Mouse (Mus musculus): Measurements from ENCODE around the gene Hsd17b3.

Hsd17b3 gene

DNA sequence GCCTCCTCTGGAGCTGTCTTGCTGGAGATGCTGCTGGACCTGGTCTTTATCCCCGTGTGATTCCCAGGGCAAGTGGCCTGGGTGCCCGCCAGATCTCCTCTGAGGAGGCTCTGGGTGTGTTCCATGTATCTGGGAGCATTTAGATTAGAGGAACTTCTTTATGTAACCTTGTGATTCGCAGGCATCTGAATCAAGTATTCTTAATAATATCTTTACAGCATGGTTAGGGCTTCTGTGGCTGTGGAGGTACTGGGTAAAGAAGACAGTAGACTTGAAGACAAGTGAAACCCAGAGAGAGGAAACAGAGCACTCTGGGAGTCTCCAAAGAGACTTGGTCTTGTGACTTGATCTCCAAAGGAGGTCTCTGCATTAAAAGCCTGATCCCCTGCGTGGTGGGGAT lies at the start of gene Hsd17b3:
Gene Hsd17b3, minus strand, starts transcription at position 101 of the 400 bp plus-strand sequence.
- DNase-seq (ENCODE audit: low spot score), result no peak

DNA sequence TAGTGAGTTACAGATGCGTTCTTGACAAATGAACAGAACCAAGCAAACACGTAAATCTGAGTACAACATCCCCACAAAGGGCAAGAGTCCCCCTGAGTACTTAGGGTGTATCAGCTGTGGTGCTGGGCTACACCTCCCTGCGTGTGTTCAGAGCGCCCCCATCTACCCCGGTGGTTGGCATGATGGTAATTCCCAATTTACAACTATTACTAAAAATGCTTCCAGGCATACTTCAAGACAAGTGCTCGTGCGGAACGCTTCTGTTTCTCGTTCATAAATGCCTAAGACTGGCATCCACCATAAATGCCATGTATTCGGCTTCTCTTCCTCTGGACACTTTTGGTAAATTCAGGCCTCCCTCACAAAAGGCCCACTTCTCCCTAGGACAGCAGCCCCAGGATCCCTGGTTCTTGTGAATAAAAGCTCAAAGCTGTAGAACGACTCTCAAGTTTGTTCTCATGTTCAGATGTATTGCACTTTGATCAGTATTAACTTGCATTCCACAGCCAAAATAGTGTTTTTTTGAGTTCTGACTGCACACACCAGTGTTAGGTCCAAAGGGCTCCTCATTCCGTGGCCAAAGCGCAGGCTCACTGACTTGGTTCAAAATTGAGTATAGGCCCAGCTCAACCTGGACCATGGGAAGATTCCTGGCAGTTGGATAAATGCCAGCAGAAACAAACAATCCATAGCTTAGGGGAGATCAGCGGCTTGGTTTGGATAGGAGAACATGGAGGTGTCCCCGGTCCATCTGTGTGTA lies 40.8 kb upstream of the Hsd17b3 start:
- DNase-seq (ENCODE audit: low spot score), result peak; percentile 59

- peak; percentile 80 for DNase-seq (ENCODE audit: low spot score)
These were observed 40.0 kb upstream of the Hsd17b3 start, which contains the start of gene Slc35d2 for GRCm38 (mm10) chr13:64128858-64129615. Gene Slc35d2 (minus strand): TSS chr13:64129368.

DNA sequence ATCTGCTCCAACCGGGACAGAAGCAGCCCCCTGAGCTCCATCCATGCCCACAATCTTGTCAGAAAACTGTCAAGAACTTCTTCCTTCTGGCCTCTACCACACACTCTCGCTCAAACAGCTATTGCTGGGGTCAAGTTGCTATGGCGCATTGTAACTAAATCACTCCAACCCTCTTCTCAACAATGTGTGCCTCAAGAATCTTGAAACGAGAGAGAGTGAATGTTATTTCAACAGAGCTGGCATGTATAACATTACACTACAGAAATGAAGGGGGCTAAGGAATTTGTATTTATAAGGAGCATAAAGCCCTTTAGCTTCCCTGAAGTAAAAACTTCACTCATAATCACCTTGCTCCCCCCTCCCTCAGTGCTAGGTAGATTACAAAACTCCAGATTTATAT lies 37.3 kb upstream of the Hsd17b3 start:
- DNase-seq (ENCODE audit: low spot score), result no peak

GRCm38 (mm10) chr13:64124886-64125285 lies 35.9 kb upstream of the Hsd17b3 start:
- DNase-seq (ENCODE audit: low spot score), result no peak

DNA sequence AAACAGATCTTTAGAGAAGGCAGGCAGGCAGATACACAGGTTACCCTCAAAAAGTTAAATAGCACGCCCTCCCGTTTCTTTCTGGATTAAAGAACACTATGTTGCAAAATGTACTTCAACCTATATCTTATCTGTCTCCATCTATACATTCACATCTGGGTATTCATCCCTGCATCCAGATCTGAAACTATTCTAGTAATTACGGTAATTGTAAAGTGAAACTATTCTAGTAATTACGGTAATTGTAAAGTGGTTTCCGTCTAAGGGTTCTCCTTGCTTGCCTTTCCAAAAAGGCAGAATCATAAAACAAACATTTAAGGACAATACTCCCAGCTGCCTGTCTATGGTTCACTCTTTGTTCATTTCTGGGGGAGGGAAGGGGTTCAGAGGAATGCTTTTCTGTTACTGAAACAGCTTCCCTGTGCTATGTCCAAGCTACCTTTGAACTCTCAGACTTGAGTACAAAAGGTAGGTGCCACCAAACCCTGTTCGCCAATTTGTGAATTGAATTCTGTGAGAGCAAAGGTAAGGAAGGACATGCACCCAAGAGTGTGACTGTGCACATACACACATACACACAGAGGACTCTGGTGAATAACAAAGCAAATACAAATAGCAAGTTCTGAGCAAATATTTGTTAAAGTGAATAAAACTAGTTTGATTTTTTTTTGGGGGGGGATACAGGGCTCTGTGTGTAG lies 34.6 kb upstream of the Hsd17b3 start:
- no peak for DNase-seq (ENCODE audit: low spot score)

DNA sequence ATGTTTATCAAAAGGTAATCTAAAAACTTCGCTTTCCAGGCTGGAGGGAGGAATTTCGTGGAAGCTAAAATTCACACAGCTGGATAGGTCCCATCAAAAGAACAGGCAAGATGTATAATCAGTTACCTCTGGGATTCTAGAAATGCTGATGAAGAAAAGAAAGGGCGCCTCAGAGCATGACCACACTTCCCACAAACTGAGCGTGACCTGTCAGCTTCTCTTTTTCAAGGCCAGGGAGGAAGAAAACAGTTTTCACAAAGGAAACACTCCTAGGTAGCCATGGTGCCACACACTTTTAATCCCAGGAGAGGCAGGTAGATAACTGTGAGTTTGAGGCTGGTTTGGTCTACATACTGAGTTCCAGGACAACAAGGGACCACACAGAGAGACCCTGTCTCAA lies 31.7 kb upstream of the Hsd17b3 start:
- no peak for DNase-seq (ENCODE audit: low spot score)

- no peak for DNase-seq (ENCODE audit: low spot score)
These were observed 28.4 kb upstream of the Hsd17b3 start for GRCm38 (mm10) chr13:64117442-64117841.

- DNase-seq (ENCODE audit: low spot score), result no peak
These were observed 21.4 kb upstream of the Hsd17b3 start for GRCm38 (mm10) chr13:64110421-64110820.

DNA sequence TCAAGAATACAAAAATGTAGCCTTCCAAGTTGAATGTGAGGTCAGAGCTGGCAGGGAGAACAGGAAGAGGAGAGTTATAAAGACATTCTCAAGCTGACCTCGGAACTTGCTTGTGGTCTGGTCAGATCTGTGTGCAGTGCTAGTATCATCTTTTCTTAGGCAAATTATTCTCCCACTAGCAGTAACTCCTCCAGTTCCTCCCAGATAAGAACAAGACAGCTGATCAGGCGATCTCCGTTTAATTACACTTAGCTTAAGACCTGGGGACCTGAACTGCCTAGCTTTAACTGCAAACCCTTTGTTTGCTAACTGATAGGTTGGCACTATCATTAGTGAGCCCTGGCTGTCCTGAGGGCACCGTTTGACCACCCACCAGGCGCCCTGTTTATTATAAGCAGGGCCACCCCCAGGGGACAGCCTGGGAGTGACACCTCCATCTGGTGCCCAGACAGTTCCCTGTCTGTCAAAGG lies 19.4 kb upstream of the Hsd17b3 start:
- DNase-seq (ENCODE audit: low spot score), result no peak

- no peak for DNase-seq (ENCODE audit: low spot score)
These were observed 18.5 kb upstream of the Hsd17b3 start for GRCm38 (mm10) chr13:64107535-64107934.

- DNase-seq (ENCODE audit: low spot score), result no peak
These were observed 18.1 kb upstream of the Hsd17b3 start for GRCm38 (mm10) chr13:64107105-64107504.

GRCm38 (mm10) chr13:64105690-64106089 lies 16.7 kb upstream of the Hsd17b3 start:
- no peak for DNase-seq (ENCODE audit: low spot score)

GRCm38 (mm10) chr13:64100186-64100585 lies 11.2 kb upstream of the Hsd17b3 start:
- no peak for DNase-seq (ENCODE audit: low spot score)

GRCm38 (mm10) chr13:64098992-64099391 lies 10.0 kb upstream of the Hsd17b3 start:
- DNase-seq (ENCODE audit: low spot score), result no peak

- DNase-seq (ENCODE audit: low spot score), result peak; percentile 69
These were observed 4.3 kb upstream of the Hsd17b3 start for GRCm38 (mm10) chr13:64093341-64093740.

GRCm38 (mm10) chr13:64092752-64093151 lies 3.7 kb upstream of the Hsd17b3 start:
- no peak for DNase-seq (ENCODE audit: low spot score)

- no peak for DNase-seq (ENCODE audit: low spot score)
These were observed 3.1 kb upstream of the Hsd17b3 start for GRCm38 (mm10) chr13:64092141-64092540.

- no peak for DNase-seq (ENCODE audit: low spot score)
These were observed 2.0 kb upstream of the Hsd17b3 start for GRCm38 (mm10) chr13:64091006-64091405.

DNA sequence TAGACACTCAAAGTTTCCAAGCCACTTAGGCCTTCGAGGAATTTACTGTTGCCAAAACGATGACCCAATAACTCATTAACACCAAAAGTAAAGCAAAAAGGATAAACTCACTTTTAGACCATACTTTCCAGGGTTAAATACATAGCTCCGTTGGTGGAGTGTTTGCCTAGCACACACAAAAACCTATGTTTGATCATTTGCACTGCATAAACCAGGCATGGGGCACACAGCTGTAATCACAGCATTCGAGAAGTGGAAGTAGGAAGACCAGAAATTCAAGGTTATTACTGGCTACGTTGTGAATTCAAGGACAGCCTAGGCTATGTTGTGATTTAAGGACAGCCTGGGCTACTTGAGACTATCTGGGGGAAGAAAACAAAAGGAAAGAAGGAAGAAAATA lies 1.2 kb upstream of the Hsd17b3 start:
- no peak for DNase-seq (ENCODE audit: low spot score)

DNA sequence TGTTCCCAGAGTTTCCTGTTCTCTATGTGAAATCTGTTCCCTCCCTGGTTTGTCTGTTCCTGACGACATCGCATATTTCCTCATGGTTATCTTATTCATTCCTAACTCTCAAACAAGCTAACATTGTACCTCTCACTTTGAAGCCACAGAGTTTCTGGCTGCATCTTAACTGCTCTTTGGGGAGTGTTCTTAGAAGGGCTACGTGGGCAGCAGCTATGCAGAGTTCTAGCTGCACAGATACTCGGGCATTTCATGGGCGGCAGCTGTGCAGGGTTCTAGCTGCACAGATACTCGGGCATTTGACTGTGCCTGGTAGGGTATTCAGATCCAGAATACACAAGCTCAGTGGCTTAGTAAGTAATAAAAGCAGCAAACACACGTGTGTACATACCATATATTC lies 973 bp downstream of the Hsd17b3 start:
- DNase-seq (ENCODE audit: low spot score), result no peak

GRCm38 (mm10) chr13:64086036-64086435 lies 3.0 kb downstream of the Hsd17b3 start:
- DNase-seq (ENCODE audit: low spot score), result no peak

DNA sequence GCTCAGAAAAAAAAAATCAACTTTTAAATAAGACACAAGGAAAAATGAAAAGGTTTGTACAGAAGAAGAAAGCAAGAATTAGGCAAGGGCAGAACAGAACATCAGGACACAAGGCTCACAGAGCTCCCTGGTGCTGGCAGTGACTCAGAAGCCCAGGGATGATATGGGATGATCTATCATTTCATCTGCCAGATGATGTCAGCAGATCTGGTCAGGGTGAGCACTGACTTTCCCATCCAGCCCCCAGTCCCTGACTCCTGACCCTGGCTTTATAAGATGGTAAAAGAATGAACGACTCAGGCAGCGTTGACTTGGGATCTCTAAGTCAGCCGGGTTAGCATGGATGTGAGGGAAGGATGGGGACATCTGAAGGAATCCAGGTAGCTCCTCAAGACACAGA lies 5.7 kb downstream of the Hsd17b3 start:
- DNase-seq (ENCODE audit: low spot score), result no peak
